Mouse (Mus musculus): ENCODE measurements at regions not wholly inside any gene's neighbourhood (a gene's known extent, or its start where the extent isn't known, plus 50 kb on each side); places are given as distances from the start of the nearest gene placed in this dataset.

DNA sequence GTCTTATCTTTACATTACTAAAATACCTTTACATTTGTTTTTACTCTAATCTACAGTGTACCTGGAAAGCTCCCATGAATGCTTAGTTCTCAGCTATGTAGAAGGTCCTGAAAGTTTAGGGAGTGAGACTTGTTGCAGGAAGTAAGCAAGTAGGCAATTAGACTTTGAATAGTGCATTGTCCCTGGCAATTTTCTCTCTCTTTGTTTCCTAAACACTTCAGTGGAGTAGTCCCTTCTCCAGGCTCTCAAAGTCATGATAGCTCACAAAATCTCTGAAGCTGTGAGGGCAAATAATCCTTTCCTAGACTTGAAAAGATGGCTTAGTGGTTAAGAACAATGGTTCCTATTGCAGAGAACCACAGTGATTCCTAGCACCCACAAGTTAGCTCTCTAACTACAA is 495.2 kb upstream of the 1700015G11Rik start:
- Histone ChIP-seq H3K4me1 (no peaks in the 10 kb centered on the region), H3K27ac (no peak overlapping the region), H3K27me3 (replicated peaks) (no peaks in the 10 kb centered on the region), H3K4me3 (no peak overlapping the region), H3K9ac (no peak overlapping the region), H3K4me2 (no peak overlapping the region), H3K9me3 (no peaks in the 10 kb centered on the region), H3K36me3 (replicated peaks) (no peaks in the 10 kb centered on the region)
- ATAC-seq (replicated peaks) = no peak

DNA sequence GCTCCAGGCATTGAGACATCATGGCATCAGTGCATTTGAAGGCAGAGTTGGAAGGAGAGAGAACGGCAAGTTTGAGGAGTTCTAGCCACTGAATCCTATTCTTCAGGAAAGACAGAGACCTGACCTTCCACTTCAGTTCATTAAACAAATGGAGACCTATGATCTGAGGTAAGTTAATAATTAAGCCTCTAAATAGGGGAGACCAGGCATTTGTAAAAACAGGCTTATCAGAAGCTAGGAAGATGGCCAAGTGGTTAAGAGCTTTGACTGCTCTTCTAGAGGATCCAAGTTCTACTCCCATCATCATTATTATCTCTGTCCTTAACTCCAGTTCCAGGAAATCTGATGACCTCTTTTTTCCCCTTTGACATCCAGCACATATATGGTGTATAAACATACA is 492.5 kb upstream of the 1700015G11Rik start:
- Histone ChIP-seq H3K27ac (no peak overlapping the region), H3K4me3 (no peak overlapping the region), H3K36me3 (replicated peaks) (no peaks in the 10 kb centered on the region), H3K4me2 (no peak overlapping the region), H3K9me3 (no peaks in the 10 kb centered on the region), H3K9ac (no peak overlapping the region), H3K27me3 (replicated peaks) (no peaks in the 10 kb centered on the region), H3K4me1 (no peaks in the 10 kb centered on the region)
- WGBS = 95% methylated on average over 1 of the region's 1 CpGs
- ATAC-seq (replicated peaks) = no peak

DNA sequence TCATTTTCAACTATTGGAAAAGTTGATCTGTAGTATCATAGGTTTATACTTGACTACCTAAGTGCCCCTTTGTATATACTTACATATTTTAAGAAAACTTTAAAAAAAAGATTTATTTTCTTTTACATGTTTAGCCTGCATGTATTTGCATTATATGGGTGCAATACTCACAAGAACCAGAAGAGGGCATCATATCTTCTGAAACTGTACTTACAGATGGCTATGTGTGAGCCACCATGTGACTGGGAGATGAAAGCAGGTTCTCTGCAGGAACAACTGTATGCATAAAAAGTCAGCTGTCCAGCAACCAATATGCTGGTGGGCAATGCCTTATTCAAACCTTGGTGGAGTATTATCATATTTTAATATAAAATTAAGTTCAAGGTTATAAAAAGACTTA is 451.6 kb upstream of the 1700015G11Rik start:
- Histone ChIP-seq H3K4me2 (no peak overlapping the region), H3K9ac (no peak overlapping the region), H3K27ac (no peak overlapping the region), H3K4me3 (no peak overlapping the region), H3K4me1 (no peaks in the 10 kb centered on the region), H3K9me3 (no peaks in the 10 kb centered on the region), H3K27me3 (replicated peaks) (no peaks in the 10 kb centered on the region), H3K36me3 (replicated peaks) (no peaks in the 10 kb centered on the region)
- ATAC-seq (replicated peaks) = no peak

DNA sequence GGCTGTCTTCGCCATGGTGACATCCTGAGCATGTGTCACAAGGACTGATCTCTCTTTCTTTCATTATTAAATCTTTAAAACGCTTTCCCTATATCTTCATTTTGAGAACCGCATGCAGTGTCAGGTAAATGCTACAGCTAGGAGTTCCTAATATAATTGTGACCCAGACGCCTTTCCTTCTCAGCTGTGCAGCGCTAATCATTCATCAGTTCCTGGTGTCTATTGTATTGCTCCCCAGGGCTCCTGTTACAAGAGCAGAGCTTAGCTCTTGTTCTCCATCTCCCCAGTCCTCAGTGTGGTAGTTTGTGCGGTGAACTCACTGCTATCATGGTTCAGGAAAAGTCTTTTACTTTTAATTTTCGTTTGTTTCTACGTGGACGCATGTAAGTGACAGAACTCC is 451.1 kb upstream of the 1700015G11Rik start:
- peak; percentile 60 for ATAC-seq (replicated peaks)

More for the DNA sequence above, 451.1 kb upstream of the 1700015G11Rik start:
- Histone ChIP-seq H3K4me3 (no peak overlapping the region), H3K4me2 (no peak overlapping the region), H3K36me3 (replicated peaks) (no peaks in the 10 kb centered on the region), H3K27ac (no peak overlapping the region), H3K27me3 (replicated peaks) (no peaks in the 10 kb centered on the region), H3K9ac (no peak overlapping the region), H3K4me1 (no peaks in the 10 kb centered on the region), H3K9me3 (no peaks in the 10 kb centered on the region)
- WGBS = 46% methylated on average over 9 of the region's 9 CpGs
